Mouse (Mus musculus): ENCODE measurements at regions not wholly inside any gene's neighbourhood (a gene's known extent, or its start where the extent isn't known, plus 50 kb on each side); places are given as distances from the start of the nearest gene placed in this dataset.

GRCm38 (mm10) chr9:120718812-120719211 lies 147.6 kb downstream of the Rpl14 start:
- DNase-seq (ENCODE audit: extremely low read depth, low read depth, low spot score), result no peak

DNA sequence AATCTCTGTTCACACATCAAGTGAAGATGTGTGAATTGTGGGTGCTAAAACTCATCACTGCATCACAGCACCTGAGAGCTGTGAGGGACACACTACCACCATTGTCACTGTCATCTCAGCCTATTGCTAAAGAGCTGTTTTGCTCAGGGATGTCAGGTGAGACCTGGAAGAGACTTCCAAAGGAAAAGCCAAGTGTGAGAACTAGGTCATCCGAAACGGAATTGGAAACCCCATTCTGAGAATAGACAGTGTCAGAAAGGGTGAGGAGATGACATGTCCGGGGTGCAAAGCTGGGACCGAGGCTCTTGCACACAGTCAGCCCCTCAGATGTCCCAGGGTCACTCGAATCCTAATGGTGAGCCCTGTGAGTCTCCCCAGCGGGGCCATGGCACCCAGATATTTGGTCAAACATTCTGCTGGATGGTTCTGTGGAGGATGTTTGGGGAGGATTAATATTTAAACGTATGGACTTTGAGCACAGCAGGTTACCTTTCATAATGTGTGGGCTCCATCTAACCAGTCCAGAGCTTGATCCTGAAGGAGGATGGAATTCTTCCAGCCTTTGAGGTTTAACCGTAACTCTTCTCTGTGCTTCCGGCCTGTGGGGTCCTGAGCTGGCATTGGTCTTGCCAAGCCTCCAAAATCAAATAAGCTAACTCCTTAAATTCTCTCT lies 150.3 kb downstream of the Rpl14 start:
- DNase-seq (ENCODE audit: extremely low read depth, low read depth, low spot score), result no peak

DNA sequence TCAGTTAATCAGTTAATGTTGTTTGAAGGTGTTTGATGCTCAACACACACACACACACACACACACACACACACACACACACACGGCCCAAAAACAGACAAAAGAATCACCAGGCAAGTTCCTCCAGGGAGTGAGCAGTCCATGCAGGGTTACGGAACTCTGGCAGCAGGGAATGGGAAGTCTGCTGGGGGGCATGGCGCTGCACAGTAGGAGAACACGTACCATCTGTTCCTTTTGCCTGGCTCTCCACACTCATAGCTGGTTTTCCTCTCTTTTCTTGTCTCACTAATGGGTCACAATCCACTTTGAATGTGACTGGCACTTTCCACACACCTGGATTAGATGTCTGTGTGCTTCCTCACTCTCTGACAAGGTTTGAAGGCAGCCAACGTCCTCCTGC lies 151.8 kb downstream of the Rpl14 start:
- no peak for DNase-seq (ENCODE audit: extremely low read depth, low read depth, low spot score)

GRCm38 (mm10) chr9:120731952-120732622 lies 160.8 kb downstream of the Rpl14 start:
- no peak for DNase-seq (ENCODE audit: extremely low read depth, low read depth, low spot score)

DNA sequence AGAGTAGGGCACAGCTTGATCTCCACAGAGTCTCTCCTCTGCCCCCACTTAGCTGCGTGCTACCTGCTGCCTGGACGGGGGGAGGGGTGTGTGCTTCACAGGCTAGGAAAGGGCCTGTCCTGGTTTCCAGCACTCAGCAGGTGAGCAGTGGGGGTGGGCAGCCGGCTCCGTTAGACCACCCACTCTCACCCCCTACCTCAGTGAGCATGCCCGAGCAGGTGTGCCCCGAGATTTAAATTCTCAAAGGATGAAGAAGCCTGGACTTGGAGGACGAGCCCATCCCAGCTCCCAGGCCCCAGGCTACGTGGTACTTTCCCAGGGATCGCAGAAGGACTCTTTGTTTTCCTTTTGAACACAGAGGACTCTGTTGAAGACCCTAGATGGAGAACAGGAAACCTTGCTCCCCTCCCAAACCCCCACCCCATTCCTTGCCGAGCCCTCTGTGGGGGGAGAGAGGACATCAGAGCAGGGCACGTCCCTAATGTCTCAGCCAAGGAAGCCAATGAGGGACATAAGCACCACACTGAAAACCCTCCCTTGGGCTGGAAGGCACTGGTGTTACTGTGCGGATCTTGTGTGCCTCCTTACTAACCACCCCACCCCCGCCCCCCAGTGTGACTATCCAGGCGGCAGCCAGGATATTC lies 161.5 kb downstream of the Rpl14 start:
- DNase-seq (ENCODE audit: extremely low read depth, low read depth, low spot score), result no peak

DNA sequence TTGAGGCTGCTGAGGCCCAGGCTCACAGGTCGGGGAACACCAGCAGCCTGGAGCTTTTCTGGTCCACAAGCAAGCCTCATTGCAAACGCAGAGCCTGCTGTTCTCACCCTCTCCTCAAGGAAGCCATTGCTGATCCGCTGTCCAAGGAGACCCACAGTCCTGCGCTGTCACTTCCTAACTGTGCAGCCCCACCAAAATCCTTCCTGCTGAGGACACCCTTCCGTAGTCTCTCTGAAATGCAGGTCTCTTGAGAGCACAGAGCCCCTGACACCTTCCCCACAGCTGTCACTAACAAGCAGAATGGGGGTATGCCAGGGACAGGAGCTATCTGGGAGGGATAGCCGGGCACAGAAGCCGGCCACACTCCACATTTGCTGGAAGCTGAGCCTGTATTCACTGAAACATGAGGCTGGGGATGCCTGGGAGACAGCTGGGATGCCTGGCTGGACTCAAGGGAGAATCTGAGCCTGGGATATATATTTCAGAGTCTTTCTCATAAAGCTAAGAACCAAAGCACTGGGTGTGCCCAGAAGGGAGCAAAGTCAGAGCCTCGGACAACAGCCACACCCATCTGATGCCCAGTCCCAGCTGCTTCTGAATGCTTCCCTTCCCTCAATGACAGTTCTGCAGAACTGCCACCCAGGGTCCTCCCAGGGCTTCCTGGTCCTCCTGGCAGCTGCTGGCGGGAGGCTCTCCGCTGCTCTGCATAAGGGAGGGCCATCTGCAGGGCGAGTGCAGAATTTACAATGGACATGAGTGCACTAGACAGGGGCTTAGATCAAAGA lies 162.6 kb downstream of the Rpl14 start:
- DNase-seq (ENCODE audit: extremely low read depth, low read depth, low spot score), result no peak

GRCm38 (mm10) chr9:120735217-120735616 lies 164.0 kb downstream of the Rpl14 start:
- DNase-seq (ENCODE audit: extremely low read depth, low read depth, low spot score), result no peak

DNA sequence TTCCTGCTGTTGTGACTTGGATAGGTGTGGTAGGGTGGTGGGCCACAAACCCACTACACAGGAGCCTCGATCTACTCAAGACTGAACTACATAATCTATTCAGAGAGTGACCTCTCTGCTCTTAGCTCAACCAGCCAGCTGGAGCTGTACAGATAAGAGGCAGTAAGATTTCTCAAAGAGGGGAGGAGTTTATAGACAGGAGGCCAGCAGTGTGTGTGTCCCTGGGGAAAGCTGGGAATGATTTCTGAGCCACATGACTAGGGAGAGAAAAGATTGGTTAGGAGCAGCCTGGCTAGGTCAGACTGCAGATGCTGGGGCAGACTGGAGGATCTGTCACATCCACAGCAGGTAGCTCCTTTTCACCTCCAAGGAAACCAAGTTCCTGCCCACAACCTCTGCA lies 166.7 kb downstream of the Rpl14 start:
- DNase-seq (ENCODE audit: extremely low read depth, low read depth, low spot score), result no peak

GRCm38 (mm10) chr9:120739199-120739952 lies 168.1 kb downstream of the Rpl14 start:
- DNase-seq (ENCODE audit: extremely low read depth, low read depth, low spot score), result peak; percentile 10

- no peak for DNase-seq (ENCODE audit: extremely low read depth, low read depth, low spot score)
Measured at GRCm38 (mm10) chr9:120739953-120740524, 168.8 kb downstream of the Rpl14 start.

DNA sequence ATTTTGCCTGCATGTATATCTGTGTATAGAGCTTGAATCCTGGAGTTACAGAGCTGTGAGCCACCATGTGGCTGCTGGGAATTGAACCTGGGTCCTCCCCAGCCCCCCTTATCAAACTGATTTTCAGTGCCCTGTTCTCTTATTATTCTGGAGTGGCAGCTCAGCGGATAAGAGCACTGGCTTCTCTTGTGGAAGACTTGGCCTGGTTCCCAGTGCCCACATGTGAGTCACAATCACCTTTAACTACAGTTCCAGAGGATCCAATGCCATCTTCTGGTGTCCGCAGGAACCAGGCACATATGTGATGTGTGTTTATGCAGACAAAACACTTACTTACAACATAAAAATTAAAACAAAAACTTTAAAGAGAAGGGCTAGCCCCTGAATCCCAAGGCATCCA lies 170.3 kb downstream of the Rpl14 start:
- no peak for DNase-seq (ENCODE audit: extremely low read depth, low read depth, low spot score)

DNA sequence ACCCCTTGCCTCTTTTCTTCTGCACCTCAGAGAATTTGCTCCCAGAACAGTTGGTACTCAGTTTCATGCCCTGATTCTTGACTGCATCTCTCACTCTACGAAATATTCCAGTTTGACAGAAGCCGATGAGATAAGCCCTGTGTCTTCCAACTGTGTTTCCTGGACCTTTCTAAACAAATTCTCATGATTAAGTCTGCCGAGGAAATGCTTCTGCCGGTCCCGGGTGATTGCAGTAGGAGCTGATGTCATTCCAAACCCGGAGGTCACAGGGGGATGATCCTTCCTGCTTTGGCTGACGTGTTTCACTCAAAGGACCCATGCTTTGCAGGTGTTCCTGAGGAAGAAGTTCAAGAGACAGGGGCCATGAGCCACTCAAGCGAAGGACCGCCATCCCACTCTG lies 172.2 kb downstream of the Rpl14 start:
- no peak for DNase-seq (ENCODE audit: extremely low read depth, low read depth, low spot score)

DNA sequence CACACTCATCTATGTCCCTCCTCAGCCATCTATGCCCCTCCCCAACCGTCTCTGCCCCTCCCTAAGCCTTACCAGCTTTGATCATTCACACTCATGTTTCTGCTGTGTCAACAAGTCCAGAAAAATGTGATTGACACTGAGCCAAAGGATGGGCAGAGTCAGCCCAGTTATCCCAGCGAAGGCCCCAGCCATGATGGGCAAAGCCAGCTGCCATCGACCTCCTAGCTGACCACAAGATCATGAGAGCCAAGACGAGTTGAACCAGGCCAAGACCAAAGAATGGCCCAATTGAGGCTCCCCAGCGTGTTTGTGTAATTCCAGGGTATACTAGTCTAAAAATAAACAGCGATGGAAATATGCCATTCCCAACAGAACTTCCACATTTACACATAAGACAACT lies 174.4 kb downstream of the Rpl14 start:
- no peak for DNase-seq (ENCODE audit: extremely low read depth, low read depth, low spot score)

- DNase-seq (ENCODE audit: extremely low read depth, low read depth, low spot score), result no peak
Measured at GRCm38 (mm10) chr9:120750820-120751219, 178.2 kb upstream of the Ctnnb1 start.

- DNase-seq (ENCODE audit: extremely low read depth, low read depth, low spot score), result peak; percentile 14
Measured at GRCm38 (mm10) chr9:120751686-120752484, 177.1 kb upstream of the Ctnnb1 start.

DNA sequence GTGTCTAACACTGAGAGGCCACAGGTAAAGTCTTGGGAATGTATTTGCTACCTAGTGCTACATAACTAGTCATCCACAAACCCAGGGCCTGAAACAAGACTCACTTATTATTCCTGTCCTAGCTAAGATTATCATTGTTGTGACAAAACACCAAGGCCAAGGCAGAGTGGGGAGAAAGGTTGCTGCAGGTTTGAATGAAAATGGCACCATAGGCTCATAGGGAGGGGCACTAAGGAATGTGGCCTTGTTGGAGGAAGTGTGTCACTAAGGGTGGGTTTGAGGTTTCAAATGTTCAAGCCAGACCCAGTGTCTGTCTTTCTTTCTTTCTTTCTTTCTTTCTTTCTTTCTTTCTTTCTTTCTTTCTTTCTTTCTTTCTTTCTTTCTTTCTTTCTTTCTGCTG lies 174.9 kb upstream of the Ctnnb1 start:
- DNase-seq (ENCODE audit: extremely low read depth, low read depth, low spot score), result no peak

GRCm38 (mm10) chr9:120755486-120755885 lies 173.5 kb upstream of the Ctnnb1 start:
- no peak for DNase-seq (ENCODE audit: extremely low read depth, low read depth, low spot score)

DNA sequence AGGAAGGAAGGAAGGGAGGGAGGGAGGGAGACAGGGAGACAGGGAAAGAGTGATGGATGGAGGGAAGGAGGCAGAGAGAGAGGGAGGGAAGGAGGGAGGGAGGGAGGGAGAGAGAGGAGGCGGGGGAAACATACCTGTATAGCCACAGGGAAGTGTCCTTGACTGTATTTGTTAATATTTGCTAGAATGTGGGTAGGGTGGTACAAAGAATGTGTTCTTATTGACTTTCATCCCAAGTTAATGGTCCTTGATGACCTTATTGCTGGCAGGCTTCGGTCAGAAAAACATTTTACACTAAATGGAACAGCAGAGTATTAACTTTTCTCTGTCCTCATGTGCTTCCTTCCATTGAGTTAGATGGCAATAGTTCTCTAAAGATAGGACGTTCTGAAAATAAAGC lies 171.0 kb upstream of the Ctnnb1 start:
- DNase-seq (ENCODE audit: extremely low read depth, low read depth, low spot score), result no peak

- no peak for DNase-seq (ENCODE audit: extremely low read depth, low read depth, low spot score)
Measured at GRCm38 (mm10) chr9:120758632-120759031, 170.4 kb upstream of the Ctnnb1 start.

DNA sequence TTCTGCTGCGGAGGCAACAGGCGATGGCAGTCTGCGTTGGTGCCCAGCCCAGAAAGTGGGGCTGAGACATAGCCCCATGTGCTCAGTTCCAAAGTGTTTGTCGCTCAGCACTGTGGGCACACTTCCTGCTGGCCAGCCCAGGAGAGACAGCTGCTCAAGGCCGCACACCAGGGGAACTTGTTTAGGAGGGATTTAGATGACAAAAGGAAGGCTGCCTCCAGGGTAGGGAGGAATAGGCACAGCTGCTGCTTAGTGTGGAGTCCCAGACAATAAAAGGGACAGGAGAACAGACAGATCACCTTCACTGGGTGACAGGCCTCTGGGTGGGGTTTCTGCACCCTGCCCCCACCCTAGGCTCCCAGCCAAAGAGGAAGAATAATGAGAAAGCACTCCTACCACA lies 169.2 kb upstream of the Ctnnb1 start:
- no peak for DNase-seq (ENCODE audit: extremely low read depth, low read depth, low spot score)
